Mouse (Mus musculus): Measurements from ENCODE around the gene Rps10. TPM values are rescaled to one million over a fixed set of nuclear protein-coding genes. Genes with fewer than 3 reads are reported as not detected.
"Not testable (repeated sequence)": the region's sequence is repeated elsewhere in the genome, so short reads cannot be mapped to it uniquely, and the experiment has no call there.

Rps10 gene
- polyA plus RNA-seq, 1 experiment: 1,308 TPM

- WGBS: 52% methylated on average over 2 of the region's 2 CpGs
- TF ChIP-seq POLR2A (IDR thresholded peaks at IDR 0.05; ENCODE audit: low read depth, low read length) (no peak), CTCF (IDR thresholded peaks at IDR 0.05; ENCODE audit: extremely low read depth, insufficient read length, insufficient replicate concordance, low read depth, low read length) (no peak)
- H3K4me1 ChIP-seq (ENCODE audit: control insufficient read depth, insufficient read depth, insufficient read length, low read length): no peaks in the 10 kb centered on the region
- H3K4me3 ChIP-seq (ENCODE audit: low read depth, low read length): no peak overlapping the region
- H3K36me3 ChIP-seq (ENCODE audit: control insufficient read depth, insufficient read depth, low read length): no peaks in the 10 kb centered on the region
- no peaks in the 10 kb centered on the region for H3K27me3 ChIP-seq (ENCODE audit: control insufficient read depth, insufficient read depth, low read length)
- H3K27ac ChIP-seq (ENCODE audit: insufficient read depth, low read depth, low read length): no peak overlapping the region
Observed at GRCm38 (mm10) chr17:27644572-27644971, 8.1 kb upstream of the Rps10 start.

- TF ChIP-seq CTCF (IDR thresholded peaks at IDR 0.05; ENCODE audit: extremely low read depth, insufficient read length, insufficient replicate concordance, low read depth, low read length): no peak
- TF ChIP-seq POLR2A (IDR thresholded peaks at IDR 0.05; ENCODE audit: low read depth, low read length): no peak
- WGBS: 82% methylated on average over 9 of the region's 9 CpGs
- Histone ChIP-seq H3K27ac (ENCODE audit: insufficient read depth, low read depth, low read length) (no peak overlapping the region), H3K27me3 (ENCODE audit: control insufficient read depth, insufficient read depth, low read length) (no peaks in the 10 kb centered on the region), H3K4me1 (ENCODE audit: control insufficient read depth, insufficient read depth, insufficient read length, low read length) (no peaks in the 10 kb centered on the region), H3K36me3 (ENCODE audit: control insufficient read depth, insufficient read depth, low read length) (no peaks in the 10 kb centered on the region), H3K4me3 (ENCODE audit: low read depth, low read length) (no peak overlapping the region)
Observed at GRCm38 (mm10) chr17:27643756-27644155, 7.3 kb upstream of the Rps10 start.

GRCm38 (mm10) chr17:27643101-27643500 lies 6.6 kb upstream of the Rps10 start:
- 38% methylated on average over 6 of the region's 6 CpGs for WGBS

GRCm38 (mm10) chr17:27642491-27643062 lies 6.1 kb upstream of the Rps10 start:
- Histone ChIP-seq H3K4me3 (ENCODE audit: low read depth, low read length) (no peak overlapping the region), H3K27me3 (ENCODE audit: control insufficient read depth, insufficient read depth, low read length) (no peaks in the 10 kb centered on the region), H3K36me3 (ENCODE audit: control insufficient read depth, insufficient read depth, low read length) (no peaks in the 10 kb centered on the region), H3K4me1 (ENCODE audit: control insufficient read depth, insufficient read depth, insufficient read length, low read length) (no peaks in the 10 kb centered on the region), H3K27ac (ENCODE audit: insufficient read depth, low read depth, low read length) (no peak overlapping the region)
- TF ChIP-seq POLR2A (IDR thresholded peaks at IDR 0.05; ENCODE audit: low read depth, low read length) (no peak), CTCF (IDR thresholded peaks at IDR 0.05; ENCODE audit: extremely low read depth, insufficient read length, insufficient replicate concordance, low read depth, low read length) (no peak)
- WGBS: 22% methylated on average over 12 of the region's 12 CpGs

More at GRCm38 (mm10) chr17:27643101-27643500, 6.6 kb upstream of the Rps10 start:
- no peak overlapping the region for H3K4me3 ChIP-seq (ENCODE audit: low read depth, low read length)
- H3K36me3 ChIP-seq (ENCODE audit: control insufficient read depth, insufficient read depth, low read length): no peaks in the 10 kb centered on the region
- no peak for TF ChIP-seq POLR2A (IDR thresholded peaks at IDR 0.05; ENCODE audit: low read depth, low read length)
- no peak for TF ChIP-seq CTCF (IDR thresholded peaks at IDR 0.05; ENCODE audit: extremely low read depth, insufficient read length, insufficient replicate concordance, low read depth, low read length)
- H3K27ac ChIP-seq (ENCODE audit: insufficient read depth, low read depth, low read length): no peak overlapping the region
- no peaks in the 10 kb centered on the region for H3K4me1 ChIP-seq (ENCODE audit: control insufficient read depth, insufficient read depth, insufficient read length, low read length)
- no peaks in the 10 kb centered on the region for H3K27me3 ChIP-seq (ENCODE audit: control insufficient read depth, insufficient read depth, low read length)

GRCm38 (mm10) chr17:27639851-27640250 lies 3.4 kb upstream of the Rps10 start:
- not testable (repeated sequence) for H3K4me1 ChIP-seq (ENCODE audit: control insufficient read depth, insufficient read depth, insufficient read length, low read length); H3K27ac ChIP-seq (ENCODE audit: insufficient read depth, low read depth, low read length); H3K27me3 ChIP-seq (ENCODE audit: control insufficient read depth, insufficient read depth, low read length); H3K4me3 ChIP-seq (ENCODE audit: low read depth, low read length); H3K36me3 ChIP-seq (ENCODE audit: control insufficient read depth, insufficient read depth, low read length)
- WGBS: 94% methylated on average over 6 of the region's 6 CpGs

- no peak overlapping the region for H3K27ac ChIP-seq (ENCODE audit: insufficient read depth, low read depth, low read length)
- TF ChIP-seq POLR2A (IDR thresholded peaks at IDR 0.05; ENCODE audit: low read depth, low read length) (no peak), CTCF (IDR thresholded peaks at IDR 0.05; ENCODE audit: extremely low read depth, insufficient read length, insufficient replicate concordance, low read depth, low read length) (peak; percentile 68; the same call in 1 of the 2 replicates)
- no peak overlapping the region for H3K4me3 ChIP-seq (ENCODE audit: low read depth, low read length)
- no peaks in the 10 kb centered on the region for H3K27me3 ChIP-seq (ENCODE audit: control insufficient read depth, insufficient read depth, low read length)
- peaks cover 4% of the 10 kb centered on the region; the same call in 1 of the 2 replicates for H3K4me1 ChIP-seq (ENCODE audit: control insufficient read depth, insufficient read depth, insufficient read length, low read length)
- H3K36me3 ChIP-seq (ENCODE audit: control insufficient read depth, insufficient read depth, low read length): no peaks in the 10 kb centered on the region
- 83% methylated on average over 20 of the region's 20 CpGs for WGBS
Observed at GRCm38 (mm10) chr17:27638921-27639332, 2.5 kb upstream of the Rps10 start.

GRCm38 (mm10) chr17:27637333-27637732 lies 864 bp upstream of the Rps10 start:
- Histone ChIP-seq H3K4me3 (ENCODE audit: low read depth, low read length) (no peak overlapping the region), H3K36me3 (ENCODE audit: control insufficient read depth, insufficient read depth, low read length) (peaks cover 15% of the 10 kb centered on the region), H3K27me3 (ENCODE audit: control insufficient read depth, insufficient read depth, low read length) (no peaks in the 10 kb centered on the region), H3K27ac (ENCODE audit: insufficient read depth, low read depth, low read length) (no peak overlapping the region), H3K4me1 (ENCODE audit: control insufficient read depth, insufficient read depth, insufficient read length, low read length) (peaks cover 9% of the 10 kb centered on the region; the same call in 1 of the 2 replicates)
- 82% methylated on average over 9 of the region's 9 CpGs for WGBS
- no peak for TF ChIP-seq POLR2A (IDR thresholded peaks at IDR 0.05; ENCODE audit: low read depth, low read length)
- TF ChIP-seq CTCF (IDR thresholded peaks at IDR 0.05; ENCODE audit: extremely low read depth, insufficient read length, insufficient replicate concordance, low read depth, low read length): no peak

GRCm38 (mm10) chr17:27635575-27635903 lies 930 bp downstream of the Rps10 start:
- H3K27me3 ChIP-seq (ENCODE audit: control insufficient read depth, insufficient read depth, low read length); H3K4me1 ChIP-seq (ENCODE audit: control insufficient read depth, insufficient read depth, insufficient read length, low read length): not testable (repeated sequence)
- Histone ChIP-seq H3K4me3 (ENCODE audit: low read depth, low read length) (peak overlapping the region; percentile 81), H3K36me3 (ENCODE audit: control insufficient read depth, insufficient read depth, low read length) (peaks cover 32% of the 10 kb centered on the region), H3K27ac (ENCODE audit: insufficient read depth, low read depth, low read length) (peak overlapping the region; percentile 30; the same call in 1 of the 2 replicates)
- WGBS: 24% methylated on average over 9 of the region's 9 CpGs

All from small intestine, adult 2 months (tissue).